Mouse (Mus musculus): ENCODE measurements around the gene Pafah2.

Gene Pafah2

GRCm38 (mm10) chr4:134395977-134396825 is at the start of gene Pafah2:
Gene Pafah2, plus strand, starts transcription at chr4:134396320.
- DNase-seq (ENCODE audit: low read depth, low spot score), result peak; percentile 97

- no peak for DNase-seq (ENCODE audit: low read depth, low spot score)
Observed at GRCm38 (mm10) chr4:134348078-134348477, 48.0 kb upstream of the Pafah2 start.

GRCm38 (mm10) chr4:134348545-134348944 is 47.6 kb upstream of the Pafah2 start:
- DNase-seq (ENCODE audit: low read depth, low spot score), result no peak

GRCm38 (mm10) chr4:134349829-134350228 is 46.3 kb upstream of the Pafah2 start:
- no peak for DNase-seq (ENCODE audit: low read depth, low spot score)

- no peak for DNase-seq (ENCODE audit: low read depth, low spot score)
Observed at GRCm38 (mm10) chr4:134350641-134351040, 45.5 kb upstream of the Pafah2 start.

GRCm38 (mm10) chr4:134351329-134352260 is 44.5 kb upstream of the Pafah2 start:
- DNase-seq (ENCODE audit: low read depth, low spot score), result no peak

GRCm38 (mm10) chr4:134352261-134352707 is 43.8 kb upstream of the Pafah2 start:
- no peak for DNase-seq (ENCODE audit: low read depth, low spot score)

- no peak for DNase-seq (ENCODE audit: low read depth, low spot score)
Observed at GRCm38 (mm10) chr4:134352929-134353328, 43.2 kb upstream of the Pafah2 start.

- DNase-seq (ENCODE audit: low read depth, low spot score), result no peak
Observed at GRCm38 (mm10) chr4:134353527-134354409, 42.4 kb upstream of the Pafah2 start.

GRCm38 (mm10) chr4:134355841-134356452 is 40.2 kb upstream of the Pafah2 start:
- no peak for DNase-seq (ENCODE audit: low read depth, low spot score)

- peak; percentile 56 for DNase-seq (ENCODE audit: low read depth, low spot score)
Observed at GRCm38 (mm10) chr4:134356591-134357460, 39.3 kb upstream of the Pafah2 start.

GRCm38 (mm10) chr4:134357461-134357771 is 38.7 kb upstream of the Pafah2 start:
- no peak for DNase-seq (ENCODE audit: low read depth, low spot score)

GRCm38 (mm10) chr4:134359649-134360048 is 36.5 kb upstream of the Pafah2 start:
- no peak for DNase-seq (ENCODE audit: low read depth, low spot score)

- DNase-seq (ENCODE audit: low read depth, low spot score), result peak; percentile 83
Observed at GRCm38 (mm10) chr4:134361215-134361614, 34.9 kb upstream of the Pafah2 start.

GRCm38 (mm10) chr4:134362124-134362523 is 34.0 kb upstream of the Pafah2 start:
- no peak for DNase-seq (ENCODE audit: low read depth, low spot score)

- peak; percentile 74 for DNase-seq (ENCODE audit: low read depth, low spot score)
Observed at GRCm38 (mm10) chr4:134362586-134362985, 33.5 kb upstream of the Pafah2 start.

GRCm38 (mm10) chr4:134365280-134365679 is 30.8 kb upstream of the Pafah2 start:
- no peak for DNase-seq (ENCODE audit: low read depth, low spot score)

- no peak for DNase-seq (ENCODE audit: low read depth, low spot score)
Observed at GRCm38 (mm10) chr4:134370649-134371221, 25.4 kb upstream of the Pafah2 start.

GRCm38 (mm10) chr4:134371316-134371855 is 24.7 kb upstream of the Pafah2 start:
- no peak for DNase-seq (ENCODE audit: low read depth, low spot score)

Data from A20 (cell line).